Mouse (Mus musculus) MEL-GATA-1-ER (cell line): ENCODE measurements around the gene Tm7sf2.
A peak's percentile ranks its signal among the peaks of the same experiment; 100 is the strongest.
"Not testable (repeated sequence)": the region's sequence is repeated elsewhere in the genome, so short reads cannot be mapped to it uniquely, and the experiment has no call there.

Source experiments
- DNase-seq: peaks from one replicate; pipeline ENCODE4 v3.0.0-alpha.2; 2012; ENCODE audit warnings: low read depth; ENCODE audit errors: extremely low read depth

Tm7sf2 gene

GRCm38 (mm10) chr19:6045366-6046293 lies 22.5 kb downstream of the Tm7sf2 start:
- DNase-seq, result peak; percentile 71

GRCm38 (mm10) chr19:6044102-6044501 lies 24.1 kb downstream of the Tm7sf2 start:
- not testable (repeated sequence) for DNase-seq

DNA sequence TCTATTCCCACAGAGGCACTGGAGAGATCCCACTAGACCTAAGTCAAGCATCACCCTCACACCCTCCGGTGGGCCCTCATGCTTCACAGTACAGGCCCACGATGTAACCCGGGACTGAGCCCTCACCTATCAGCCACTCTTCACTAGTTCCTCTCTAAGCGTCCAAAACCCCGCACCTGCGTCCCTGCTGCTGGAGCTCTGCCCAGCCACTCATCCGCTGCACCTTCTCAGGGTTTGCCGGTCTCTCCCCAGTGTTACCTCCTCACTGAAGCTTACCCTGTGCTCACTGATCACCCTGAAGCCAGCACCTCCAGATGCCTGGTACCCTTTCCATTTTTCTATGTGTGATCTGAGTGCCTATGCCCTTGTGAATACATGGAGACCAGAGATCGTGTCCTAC lies 25.9 kb downstream of the Tm7sf2 start:
- no peak for DNase-seq

GRCm38 (mm10) chr19:6040002-6040401 lies 28.2 kb downstream of the Tm7sf2 start:
- no peak for DNase-seq

DNA sequence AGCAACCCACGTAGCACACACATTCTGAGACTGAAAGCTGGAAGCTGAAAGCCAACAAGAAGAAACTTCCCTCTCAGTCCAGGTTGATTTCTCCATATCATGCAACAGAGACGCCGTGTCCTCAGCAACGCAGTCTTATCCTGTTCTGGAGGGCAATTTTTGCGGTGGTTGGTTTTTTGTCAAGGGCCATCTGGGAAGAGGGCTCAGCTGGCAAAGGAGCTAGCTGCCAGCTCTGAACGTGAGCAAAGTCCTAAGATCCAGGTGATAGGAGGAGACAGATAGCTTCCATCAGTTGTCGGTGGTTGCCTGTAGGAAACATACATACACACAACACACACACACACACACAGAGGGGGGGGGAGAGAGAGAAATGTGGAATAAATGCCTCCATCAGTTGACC lies 29.8 kb downstream of the Tm7sf2 start:
- no peak for DNase-seq

DNA sequence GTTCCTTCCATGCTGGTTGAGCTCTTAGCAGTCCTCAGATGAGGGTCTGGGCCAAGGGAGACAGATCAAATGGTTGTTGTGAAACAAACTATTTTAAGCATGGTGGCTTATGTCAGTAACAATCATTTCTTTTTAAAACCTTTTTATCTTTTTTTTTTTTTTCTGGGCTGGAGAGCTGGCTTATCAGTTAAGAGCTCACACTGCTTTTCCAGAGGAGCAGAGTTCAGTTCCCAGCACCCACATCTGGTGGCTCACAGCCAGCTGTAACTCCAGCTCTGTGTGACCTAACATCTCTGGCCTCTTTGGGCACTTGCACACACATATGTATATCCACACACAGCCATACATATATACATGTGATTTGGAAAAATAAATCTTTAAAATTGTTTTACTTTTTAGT lies 30.5 kb downstream of the Tm7sf2 start:
- DNase-seq, result no peak

- DNase-seq, result no peak
Measured at GRCm38 (mm10) chr19:6035966-6036585, 32.1 kb downstream of the Tm7sf2 start.

- DNase-seq, result no peak
Measured at GRCm38 (mm10) chr19:6030520-6031280, 37.5 kb downstream of the Tm7sf2 start.

DNA sequence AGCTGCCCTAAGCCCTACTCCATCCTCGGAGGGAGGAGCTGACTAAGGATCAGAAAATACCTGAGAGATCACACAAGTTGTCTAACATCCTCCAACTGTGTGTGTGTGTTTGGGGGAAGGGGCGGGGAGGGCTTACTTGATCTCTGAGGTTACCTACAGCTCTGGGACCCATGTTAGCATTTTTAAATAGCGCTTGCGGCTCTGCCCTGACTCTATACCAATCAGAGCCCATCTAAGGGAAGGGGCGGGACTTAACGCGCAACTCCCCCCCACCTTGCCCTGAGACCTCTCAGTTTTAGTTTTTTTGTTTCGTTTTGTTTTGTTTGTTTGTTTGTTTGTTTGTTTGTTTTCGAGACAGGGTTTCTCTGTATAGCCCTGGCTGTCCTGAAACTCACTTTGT lies 38.7 kb downstream of the Tm7sf2 start:
- no peak for DNase-seq

GRCm38 (mm10) chr19:6028991-6029390 lies 39.2 kb downstream of the Tm7sf2 start:
- DNase-seq, result no peak

- DNase-seq, result no peak
Measured at GRCm38 (mm10) chr19:6023930-6024329, 44.2 kb downstream of the Tm7sf2 start.

- no peak for DNase-seq
Measured at GRCm38 (mm10) chr19:6023059-6023458, 45.1 kb downstream of the Tm7sf2 start.

GRCm38 (mm10) chr19:6020276-6020675 lies 47.9 kb downstream of the Tm7sf2 start:
- no peak for DNase-seq

DNA sequence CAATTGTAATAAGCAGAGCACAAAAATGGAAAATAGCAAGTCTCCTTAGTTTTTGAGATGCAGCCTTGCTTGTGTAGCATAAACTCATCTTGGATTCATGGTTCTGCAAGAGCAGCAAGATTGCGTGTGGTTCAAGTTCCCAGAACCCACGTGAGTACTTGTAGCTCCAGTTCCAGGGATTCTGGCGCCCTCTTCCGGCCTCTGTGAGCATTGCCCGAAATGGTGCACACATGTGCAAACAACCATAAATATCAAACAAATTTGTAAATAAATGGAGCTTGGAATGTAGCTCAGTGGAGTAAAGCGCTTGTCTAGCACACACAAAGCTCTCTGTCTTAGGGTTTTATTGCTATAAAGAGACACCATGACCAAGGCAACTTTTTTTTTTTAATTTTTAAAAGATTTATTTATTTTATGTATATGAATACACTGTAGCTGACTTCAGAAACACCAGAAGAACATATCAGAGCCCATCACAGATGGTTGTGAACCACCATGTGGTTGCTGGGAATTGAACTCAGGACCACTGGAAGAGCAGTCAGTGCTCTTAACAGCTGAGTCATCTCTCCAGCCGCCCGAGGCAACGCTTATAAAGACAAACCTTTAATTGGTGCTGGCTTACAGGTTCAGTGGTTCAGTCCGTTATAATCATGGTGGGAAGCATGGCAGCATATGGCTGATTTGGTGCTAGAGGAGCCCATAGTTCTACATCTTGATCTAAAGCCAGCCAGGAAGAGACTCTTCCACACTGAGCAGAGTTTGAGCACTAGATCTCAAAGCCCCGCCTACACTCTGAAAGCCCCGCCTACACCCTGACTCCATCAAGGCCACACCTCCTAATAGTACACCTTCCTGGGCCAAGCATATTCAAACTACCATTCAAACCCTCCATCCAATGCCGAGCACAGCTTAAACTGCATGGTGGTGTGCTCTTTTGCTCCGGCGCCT lies 49.8 kb downstream of the Tm7sf2 start:
- DNase-seq, result peak; percentile 83

DNA sequence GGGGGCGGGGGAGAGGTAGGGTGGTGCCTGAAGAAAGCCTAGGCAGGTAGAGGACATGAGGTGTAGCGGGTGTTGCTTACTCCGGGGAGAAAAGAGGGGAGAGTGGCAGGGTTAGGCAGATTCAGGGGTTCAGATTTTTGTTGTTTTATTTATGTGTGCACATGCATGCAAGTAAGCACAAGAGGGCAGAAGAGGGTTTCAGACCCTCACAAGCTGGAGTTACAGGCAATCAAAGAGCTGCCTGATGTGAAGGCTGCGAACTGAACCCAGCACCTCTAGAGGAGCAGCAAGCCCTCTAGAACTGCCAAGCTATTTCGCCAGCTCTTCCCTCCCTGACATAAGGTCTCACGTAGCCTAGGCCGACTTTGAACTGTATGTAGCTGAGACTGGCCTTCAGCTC lies 51.6 kb downstream of the Tm7sf2 start:
- DNase-seq, result no peak

DNA sequence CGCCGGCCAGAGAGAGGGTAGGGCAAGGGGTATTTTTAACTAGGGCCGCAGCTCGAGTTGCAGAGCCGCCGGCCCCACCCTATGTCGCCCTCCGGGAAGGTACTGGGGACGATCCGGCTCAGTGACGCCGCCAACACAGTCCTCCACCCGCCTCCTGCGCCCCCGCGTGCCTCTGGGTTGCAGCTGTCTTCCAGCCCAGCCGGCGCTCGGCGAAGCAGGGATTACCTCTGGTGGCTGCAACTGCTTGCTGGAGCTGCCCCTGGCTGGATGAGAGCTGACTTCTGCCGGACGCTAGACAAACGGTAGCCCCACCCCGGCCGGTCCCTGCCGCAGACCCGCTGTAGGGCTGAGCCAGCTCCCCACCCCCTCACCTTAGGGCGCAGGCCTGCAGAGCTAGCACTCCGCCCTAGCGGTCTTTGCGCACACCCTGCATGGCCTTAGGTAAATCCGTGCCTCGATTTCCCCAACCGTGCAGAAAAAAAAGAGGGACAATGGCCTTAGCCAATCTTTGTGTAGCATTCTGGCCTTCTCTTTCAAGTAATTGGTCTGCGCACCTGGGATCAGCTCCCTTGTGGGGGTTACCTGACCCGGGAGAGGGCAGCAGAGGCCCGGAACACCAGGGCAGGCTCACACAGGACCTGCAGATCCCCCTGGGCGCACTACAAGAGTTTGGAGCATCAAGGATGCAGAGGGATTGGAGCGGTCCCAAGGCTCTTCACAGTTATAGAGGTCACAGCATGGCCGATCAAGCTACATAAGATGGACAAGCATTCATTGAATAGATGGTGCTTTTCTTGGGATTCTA lies 52.5 kb downstream of the Tm7sf2 start, which contains the start of gene Capn1:
Capn1 (minus strand) TSS at position 387 of the 805 bp plus-strand sequence.
- DNase-seq, result no peak

- peak; percentile 94 for DNase-seq
Measured at GRCm38 (mm10) chr19:6014991-6015510, 53.1 kb downstream of the Tm7sf2 start.

- no peak for DNase-seq
Measured at GRCm38 (mm10) chr19:6013691-6014090, 54.5 kb downstream of the Tm7sf2 start.
